Mouse (Mus musculus) left cerebral cortex, postnatal 36 days (tissue): ENCODE measurements around the gene Camsap1. TPM values are rescaled to one million over a fixed set of nuclear protein-coding genes. Genes with fewer than 3 reads are reported as not detected.

Experiments used
- DNase-seq, 2 experiments: peaks; one replicate each; pipeline ENCODE4 v3.0.0; 2021 to 2022; ENCODE audit warnings: low spot score in 2 of 2, mixed read lengths in 1 of 2
- intact Hi-C: fragments of 180-260 bp; cut with DNase I; formaldehyde crosslinking; loops from one replicate; pipeline ENCODE4 v1.15.1; 2025
- total RNA-seq, 2 experiments: library from RNA; stranded (reverse); gene quantifications; 2 replicates each; pipeline ENCODE4 v1.2.3; 2021

The Camsap1 gene
- 100 to 1,000 TPM; 154 to 163 TPM for total RNA-seq

- intact Hi-C loops, result loop anchor here (2.0 to 5.0 kb wide), 3 partner anchors 37 to 121 kb away; partner anchors contain the start of genes Kcnt1 and Ubac1
Observed at GRCm38 (mm10) chr2:25983159-25983907, at the start of gene Camsap1. Camsap1 (minus strand) TSS chr2:25983282.

DNA sequence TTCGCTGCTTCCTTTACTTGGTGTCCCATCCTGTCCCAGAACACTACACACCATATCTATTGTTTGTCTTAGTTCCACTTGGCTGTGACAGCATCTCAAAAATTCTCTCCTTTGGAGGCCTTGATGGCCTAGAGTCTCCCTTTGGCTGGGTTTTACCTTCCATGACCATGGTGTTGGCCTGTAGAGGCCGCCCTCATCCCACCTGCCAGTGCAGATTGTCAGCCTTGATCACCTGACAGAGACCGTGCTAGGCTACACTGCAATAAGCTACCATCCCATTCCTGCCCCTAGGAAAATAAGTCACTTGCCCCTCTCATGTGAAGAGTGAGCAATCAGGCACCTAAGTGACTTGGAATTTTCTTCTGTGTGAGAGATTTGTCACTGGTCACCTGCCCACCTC, 47.2 kb upstream of the Camsap1 start:
- intact Hi-C loops, result no loop called here
- no peak for DNase-seq

More at GRCm38 (mm10) chr2:25983159-25983907, at the start of gene Camsap1:
- DNase-seq, result peak; percentile 99

DNA sequence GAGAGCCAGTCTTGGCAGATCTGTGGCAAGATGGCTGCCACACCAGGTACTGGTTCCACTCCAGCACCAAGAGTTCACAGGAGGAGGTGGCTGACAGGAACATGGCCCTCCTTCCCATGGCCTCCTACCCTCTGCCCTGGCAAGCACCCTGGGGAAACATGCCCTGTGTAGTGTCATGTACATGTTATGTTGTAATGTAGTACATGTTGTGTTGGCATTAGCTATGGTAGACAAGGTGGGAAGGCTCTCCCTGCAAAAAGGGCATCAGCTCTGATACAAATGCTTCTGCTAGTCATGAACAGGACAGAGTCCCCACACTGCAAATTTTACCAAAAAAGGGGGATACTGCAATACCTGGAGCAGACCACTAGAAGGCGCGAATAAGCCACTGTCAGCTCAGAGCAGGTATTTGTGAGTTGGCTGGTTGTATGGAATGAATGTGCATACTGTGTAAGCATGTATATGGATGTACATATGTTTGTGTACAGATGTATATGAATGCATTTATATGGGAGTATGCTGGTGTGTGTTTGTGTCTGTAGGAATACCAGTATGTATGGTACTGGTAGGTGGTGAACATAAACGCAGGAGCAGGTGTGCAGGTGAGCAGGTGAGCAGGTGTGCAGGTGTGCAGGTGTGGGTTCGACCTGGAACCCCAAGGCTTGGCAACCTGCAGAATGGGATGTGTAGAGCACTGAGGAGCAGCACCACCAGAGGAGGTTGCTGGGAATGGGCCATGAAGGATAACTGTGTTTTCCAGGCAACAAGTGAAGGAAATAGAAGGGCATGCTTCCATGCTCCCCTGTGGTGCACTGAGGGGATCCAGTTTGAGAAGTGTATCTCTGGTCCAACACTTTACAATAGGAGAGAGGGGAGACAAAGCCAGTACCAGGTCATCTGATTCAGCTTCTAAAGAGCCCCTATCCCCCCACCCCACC, 41.3 kb upstream of the Camsap1 start:
- DNase-seq, result peak; percentile 33 to 39
- intact Hi-C loops, result loop anchor here (1.0 to 10.0 kb wide), 2 partner anchors 118 to 250 kb away; no protein-coding TSS in a partner anchor

DNA sequence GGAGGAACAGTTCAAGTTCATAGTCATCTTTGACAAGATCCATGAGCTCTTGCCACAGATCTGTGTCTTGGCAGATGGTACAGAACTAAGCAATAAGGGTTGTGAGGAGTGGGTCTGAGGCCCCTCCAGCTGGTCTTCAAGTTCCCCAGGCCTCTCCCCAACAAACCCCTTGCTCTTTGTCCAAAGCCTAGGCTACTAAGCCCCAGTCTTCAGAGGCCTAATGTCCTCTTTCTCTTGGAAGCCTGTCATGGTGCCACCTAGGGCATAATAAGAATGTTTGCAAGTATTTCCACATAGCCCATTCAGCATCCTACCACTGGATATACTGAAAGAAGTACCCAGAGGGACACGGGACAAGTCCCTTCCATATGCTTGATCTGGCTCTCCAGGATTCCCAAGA, 39.5 kb upstream of the Camsap1 start:
- intact Hi-C loops, result loop anchor here (10.0 kb wide), 1 partner anchor 252 kb away; no protein-coding TSS in a partner anchor

DNA sequence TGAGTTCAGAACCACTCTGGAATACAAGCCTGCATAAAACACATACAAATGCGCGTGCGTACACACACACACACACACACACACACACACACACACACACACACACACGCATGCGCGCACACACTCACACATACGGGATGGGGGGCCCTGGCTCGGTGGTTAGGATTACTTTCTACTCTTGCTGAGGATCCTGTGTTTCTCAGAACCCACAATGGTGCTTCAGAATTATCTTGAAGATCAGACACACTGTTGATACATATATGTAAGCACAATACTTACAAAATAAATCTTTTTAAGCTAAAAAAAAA, 39.1 kb upstream of the Camsap1 start:
- no peak for DNase-seq
- intact Hi-C loops, result loop anchor here (10.0 kb wide), 1 partner anchor 253 kb away; no protein-coding TSS in a partner anchor

More for the DNA sequence above, 39.5 kb upstream of the Camsap1 start:
- DNase-seq, result no peak

DNA sequence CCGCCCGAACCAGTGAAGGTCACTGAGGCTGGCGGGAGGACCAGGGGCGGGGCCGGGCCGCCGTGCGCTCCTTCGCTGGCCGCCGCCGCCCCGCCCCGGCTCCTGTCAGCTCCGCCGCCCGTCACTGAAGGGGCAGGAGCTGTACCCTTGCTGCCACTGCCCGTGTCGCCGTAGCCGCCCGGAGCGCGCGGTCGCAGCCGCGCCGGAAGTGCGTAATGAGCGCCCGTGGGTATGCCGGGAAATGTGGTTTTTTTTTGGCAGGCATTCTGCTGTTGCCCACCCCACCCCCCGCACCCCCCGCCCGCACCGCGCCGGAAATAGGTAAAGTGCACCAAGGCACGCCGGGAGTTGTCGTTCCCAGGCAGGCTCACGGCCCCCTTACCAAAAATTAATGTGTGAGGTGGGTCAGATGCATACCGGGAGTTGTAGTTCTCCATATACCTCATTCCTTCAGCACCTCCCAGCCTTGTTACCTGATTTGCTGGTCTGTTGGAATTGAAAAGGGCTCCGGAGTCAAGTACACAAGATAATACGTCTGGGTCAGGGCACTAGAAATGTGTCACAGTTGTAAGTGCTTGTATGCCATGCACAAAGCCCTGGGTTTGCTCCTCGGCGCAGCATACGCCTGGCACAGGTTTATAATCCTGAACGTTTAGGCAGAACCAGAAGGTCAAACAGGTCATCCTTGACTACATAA, 38.6 kb upstream of the Camsap1 start, which contains the start of gene Ubac1:
Gene Ubac1 (minus strand): TSS at position 187 of the 697 bp plus-strand sequence.
- DNase-seq, result peak; percentile 90 to 94
- intact Hi-C loops, result loop anchor here (2.0 to 10.0 kb wide), 3 partner anchors 39 to 253 kb away; partner anchors contain the start of gene Camsap1

GRCm38 (mm10) chr2:26020714-26021560, 37.9 kb upstream of the Camsap1 start:
- DNase-seq, result peak; percentile 64 to 65
- intact Hi-C loops, result loop anchor here (2.0 to 10.0 kb wide), 3 partner anchors 38 to 254 kb away; partner anchors contain the start of gene Camsap1

DNA sequence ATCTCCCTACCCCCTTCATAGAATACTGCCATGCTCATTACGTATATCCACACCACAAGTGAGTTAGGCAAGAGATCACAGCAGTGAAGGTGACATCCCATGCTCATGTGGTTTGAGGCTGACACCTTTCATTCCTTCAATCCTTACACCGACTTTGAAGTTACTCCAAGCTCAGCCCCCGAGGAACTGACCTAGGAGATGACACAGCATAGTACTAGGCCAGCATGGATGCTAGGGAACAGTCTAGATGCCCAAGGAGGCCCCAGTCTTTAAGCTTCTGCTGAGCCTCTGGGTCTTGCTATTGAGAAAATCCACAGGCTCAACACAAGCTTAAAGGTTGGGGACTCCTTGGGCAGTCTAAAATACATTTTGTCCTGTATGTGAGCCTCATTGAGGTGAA, 36.8 kb upstream of the Camsap1 start:
- no peak for DNase-seq
- intact Hi-C loops, result loop anchor here (2.0 to 10.0 kb wide), 3 partner anchors 37 to 255 kb away; partner anchors contain the start of gene Camsap1

GRCm38 (mm10) chr2:26017326-26017725, 34.2 kb upstream of the Camsap1 start:
- DNase-seq, result no peak

GRCm38 (mm10) chr2:26013674-26014073, 30.6 kb upstream of the Camsap1 start:
- intact Hi-C loops, result no loop called here
- DNase-seq, result no peak

More at GRCm38 (mm10) chr2:26017326-26017725, 34.2 kb upstream of the Camsap1 start:
- intact Hi-C loops, result no loop called here

DNA sequence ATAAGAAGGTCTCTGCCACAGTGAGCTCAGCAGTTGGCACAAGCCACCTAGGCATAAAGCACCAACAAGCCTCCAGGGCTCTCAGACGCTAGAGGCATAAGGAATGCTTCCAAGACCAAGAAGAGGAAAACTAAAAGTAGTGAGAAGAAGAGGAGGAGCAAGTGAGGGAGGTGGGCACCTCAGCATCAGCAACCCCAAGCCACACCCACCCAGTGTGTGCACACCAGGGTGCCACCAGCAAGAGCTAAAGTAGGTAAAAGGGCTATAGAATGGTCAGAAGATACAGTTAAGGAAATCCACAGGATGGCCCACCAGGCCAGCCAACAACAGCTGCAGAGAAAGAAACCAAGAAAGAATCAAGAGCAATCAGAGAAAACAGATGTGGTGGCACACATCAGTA, 28.3 kb upstream of the Camsap1 start:
- DNase-seq, result no peak
- intact Hi-C loops, result no loop called here

GRCm38 (mm10) chr2:26002001-26002400, 18.9 kb upstream of the Camsap1 start:
- intact Hi-C loops, result loop anchor here (10.0 kb wide), 1 partner anchor 167 kb away; no protein-coding TSS in a partner anchor
- no peak for DNase-seq

DNA sequence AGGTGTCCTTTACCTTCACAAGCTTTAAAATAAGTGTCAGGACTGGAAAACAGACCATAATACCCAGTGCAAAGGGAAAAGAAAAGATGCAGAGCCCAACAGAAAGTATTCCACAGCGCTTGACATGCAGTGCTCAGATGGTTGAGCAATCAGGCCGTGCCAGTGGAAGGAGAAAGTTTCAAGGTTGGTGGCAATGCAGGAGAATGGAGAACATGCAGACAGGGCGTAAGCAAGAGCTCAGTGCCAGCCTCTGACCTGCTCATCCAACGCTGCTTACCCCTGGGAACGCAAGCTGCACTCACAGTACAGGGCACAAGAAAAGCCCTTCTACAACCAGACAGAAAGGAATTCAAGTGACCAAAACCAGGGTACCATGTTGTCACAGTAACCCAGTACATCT, 18.1 kb upstream of the Camsap1 start:
- intact Hi-C loops, result loop anchor here (10.0 kb wide), 1 partner anchor 166 kb away; no protein-coding TSS in a partner anchor
- DNase-seq, result no peak

GRCm38 (mm10) chr2:25997716-25998115, 14.6 kb upstream of the Camsap1 start:
- no peak for DNase-seq
- intact Hi-C loops, result no loop called here

DNA sequence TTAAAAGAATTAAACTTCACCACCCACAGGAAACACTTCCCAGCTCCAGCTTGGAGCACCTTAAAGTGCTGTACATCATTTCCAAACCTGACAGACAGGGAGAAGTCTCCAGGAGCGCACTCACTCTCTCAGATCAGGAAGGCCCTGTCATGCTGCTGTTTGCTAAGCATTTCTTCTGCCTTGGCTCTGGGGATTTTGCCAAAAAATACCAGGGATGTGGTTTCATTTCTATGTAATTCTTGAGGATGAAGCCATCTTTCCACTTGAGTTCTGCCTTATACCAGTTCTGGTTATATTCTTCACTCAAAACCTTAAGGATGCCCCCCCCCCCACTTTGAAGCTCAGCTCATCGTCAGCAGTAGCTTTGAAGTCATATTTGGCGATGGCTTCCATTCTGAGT, 11.7 kb upstream of the Camsap1 start:
- no peak for DNase-seq
- intact Hi-C loops, result no loop called here

GRCm38 (mm10) chr2:25992285-25992684, 9.2 kb upstream of the Camsap1 start:
- no peak for DNase-seq
- intact Hi-C loops, result no loop called here

- no peak for DNase-seq
- intact Hi-C loops, result no loop called here
Observed at GRCm38 (mm10) chr2:25989651-25990050, 6.6 kb upstream of the Camsap1 start.

GRCm38 (mm10) chr2:25987817-25988216, 4.7 kb upstream of the Camsap1 start:
- DNase-seq, result no peak
- intact Hi-C loops, result no loop called here
